Mouse (Mus musculus) kidney, postnatal 0 days (tissue): Measurements from ENCODE around the gene Car12. TPM values are rescaled to one million over a fixed set of nuclear protein-coding genes. Genes with fewer than 3 reads are reported as not detected.

Experiments used
- ATAC-seq: fragments of 200-750 bp; cut with Nextera tagmentation; replicated peaks from 2 replicates; pipeline ENCODE4 v1.8.0; 2017; ENCODE audit warnings: low read depth, moderate number of reproducible peaks, moderate TSS enrichment, moderate library complexity; ENCODE audit not compliant: low FRiP score
- DNase-seq: peaks from one replicate; pipeline ENCODE4 v3.0.0-alpha.2; 2016; ENCODE audit warnings: low spot score
- H3K27ac ChIP-seq: fragments of 300-500 bp; sonication (generic); 2 replicates; pipeline ENCODE4 v1.5.1; 2014; ENCODE audit warnings: mild to moderate bottlenecking
- H3K27me3 ChIP-seq: fragments of 300-500 bp; sonication (generic); 2 replicates; pipeline ENCODE4 v1.6.1; 2014; ENCODE audit warnings: low read length, mixed read lengths; ENCODE audit not compliant: insufficient read depth
- H3K36me3 ChIP-seq: fragments of 300-500 bp; sonication (generic); 2 replicates; pipeline ENCODE4 v1.6.1; 2014; ENCODE audit warnings: low read length, mixed read lengths; ENCODE audit not compliant: insufficient read depth
- H3K4me1 ChIP-seq: fragments of 300-500 bp; sonication (generic); replicated peaks from 2 replicates; pipeline ENCODE4 v1.6.1; 2014; ENCODE audit warnings: antibody characterized with exemption, low read length, mixed read lengths; ENCODE audit not compliant: insufficient read depth
- H3K4me2 ChIP-seq: fragments of 300-500 bp; sonication (generic); 2 replicates; pipeline ENCODE4 v1.6.1; 2014; ENCODE audit warnings: mild to moderate bottlenecking, low read length, moderate library complexity, mixed read lengths
- H3K4me3 ChIP-seq: fragments of 300-500 bp; sonication (generic); replicated peaks from 2 replicates; pipeline ENCODE4 v1.5.1; 2014; ENCODE audit warnings: low read depth, low read length
- H3K9ac ChIP-seq: fragments of 300-500 bp; sonication (generic); 2 replicates; pipeline ENCODE4 v1.6.1; 2014; ENCODE audit warnings: low read depth, low read length
- H3K9me3 ChIP-seq: fragments of 300-500 bp; sonication (generic); replicated peaks from 2 replicates; pipeline ENCODE4 v1.6.1; 2016; ENCODE audit warnings: low read length, inconsistent platforms, mixed read lengths
- CTCF ChIP-seq: IDR thresholded peaks from 2 replicates; pipeline ENCODE4 v1.5.1; 2016; ENCODE audit warnings: antibody characterized with exemption, low read depth, mild to moderate bottlenecking, moderate library complexity
- WGBS: fragments of 180-500 bp; shearing (Covaris S2); extraction: QIAGEN DNeasy Blood & Tissue Kit; methylation state at CpG from one replicate; pipeline ENCODE4 v1.1.7; 2014; 5-methylcytosine and 5-hydroxymethylcytosine counted together
- polyA plus RNA-seq: library from polyadenylated mRNA; unstranded; fragments of >200 nt; fragmentation: Nextera tagmentation; extraction: Ambion mirVana; gene quantifications from 2 replicates; pipeline ENCODE4 v1.2.1, GENCODE M21; 2015

The Car12 gene
- polyA plus RNA-seq, 1 experiment from 2014 or later = 52.5 TPM

DNA sequence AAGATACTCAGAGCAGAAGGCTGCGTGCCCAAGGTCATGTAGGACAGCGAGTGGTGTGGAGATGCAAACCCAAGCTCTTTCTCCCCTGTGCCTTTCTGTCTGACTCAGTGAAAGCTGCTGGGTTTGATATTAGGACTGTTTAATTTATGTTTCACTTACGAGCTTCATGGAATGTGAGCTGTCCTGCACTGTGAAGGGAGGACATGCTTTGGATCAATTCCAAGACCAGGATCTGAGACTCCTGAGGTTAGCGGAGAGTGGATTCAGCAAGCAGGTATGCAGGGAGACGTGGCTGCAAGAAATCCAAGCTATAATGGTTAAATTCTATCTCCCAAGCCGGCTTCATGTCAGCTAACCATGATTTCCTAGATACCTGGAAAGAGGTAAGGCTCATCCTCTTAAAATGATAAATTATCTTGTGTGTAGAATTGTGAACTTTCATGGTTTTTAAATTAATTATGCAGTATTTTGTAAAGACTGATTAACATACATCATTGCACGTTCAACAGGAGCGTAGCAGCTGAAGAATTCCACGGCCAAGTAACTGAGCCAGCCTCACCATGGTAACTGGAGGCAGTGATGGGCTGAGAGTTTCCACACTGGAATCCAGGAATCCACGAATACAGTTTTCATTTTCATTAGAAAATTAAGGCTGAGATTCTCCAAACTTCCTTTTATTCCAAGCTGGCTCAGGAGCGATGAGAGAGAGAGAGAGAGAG lies 5.3 kb upstream of the Car12 start:
- H3K4me1 ChIP-seq = peaks cover 8% of the 10 kb centered on the region
- DNase-seq = peak; percentile 55
- no peaks in the 10 kb centered on the region for H3K27me3 ChIP-seq
- ATAC-seq = 0 out of 2 replicates have a peak, but pooled peaks have one; percentile 17
- no peak overlapping the region for H3K4me2 ChIP-seq
- no peak overlapping the region for H3K27ac ChIP-seq
- H3K4me3 ChIP-seq = no peak overlapping the region
- WGBS = 34% methylated on average over 11 of the region's 11 CpGs
- no peaks in the 10 kb centered on the region for H3K9me3 ChIP-seq
- H3K9ac ChIP-seq = 0 out of 2 replicates have a peak overlapping the region, but pooled peaks have one; percentile 3
- no peaks in the 10 kb centered on the region for H3K36me3 ChIP-seq
- TF ChIP-seq CTCF = no peak

DNA sequence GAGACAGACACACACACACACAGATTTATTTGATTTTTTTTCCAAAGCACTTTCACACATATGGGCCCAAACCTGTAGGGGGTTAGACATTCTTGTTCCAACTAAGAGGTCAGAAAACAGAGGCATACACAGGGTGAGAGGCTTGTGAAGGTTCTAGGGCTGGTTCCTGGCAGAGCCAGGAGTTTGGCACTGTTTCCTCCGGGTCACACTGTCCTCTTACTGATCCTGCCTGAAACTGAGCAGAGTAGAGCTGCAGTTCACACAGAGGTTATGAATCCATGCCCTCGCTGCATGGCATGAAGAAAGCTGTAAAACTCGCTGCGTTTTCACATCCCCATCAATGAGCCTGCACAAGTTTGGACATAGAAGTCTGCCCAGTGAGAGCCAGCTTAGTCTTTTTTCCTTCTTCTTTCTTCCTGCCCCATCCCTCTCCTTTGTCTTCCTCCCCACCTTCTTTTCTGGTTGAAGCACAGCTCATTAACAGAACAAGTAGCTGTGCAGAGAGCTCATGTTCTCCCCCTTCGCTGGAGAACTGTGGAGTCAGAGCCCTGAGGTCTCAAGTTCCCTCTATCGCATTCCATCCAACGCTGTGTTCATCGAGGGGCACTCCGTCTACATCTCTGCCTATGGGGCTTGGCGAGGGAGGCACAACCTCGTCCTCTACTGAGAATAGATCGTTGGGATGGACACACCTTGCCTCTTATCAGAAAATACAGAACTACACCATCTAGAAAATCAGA lies 4.5 kb upstream of the Car12 start:
- H3K4me2 ChIP-seq = no peak overlapping the region
- WGBS = 32% methylated on average over 12 of the region's 12 CpGs
- H3K36me3 ChIP-seq = no peaks in the 10 kb centered on the region
- no peak overlapping the region for H3K9ac ChIP-seq
- DNase-seq = peak; percentile 50
- no peak for ATAC-seq
- TF ChIP-seq CTCF = no peak
- H3K4me3 ChIP-seq = no peak overlapping the region
- H3K4me1 ChIP-seq = peaks cover 13% of the 10 kb centered on the region
- H3K27ac ChIP-seq = no peak overlapping the region; the same call in 1 of the 2 replicates
- no peaks in the 10 kb centered on the region for H3K9me3 ChIP-seq
- no peaks in the 10 kb centered on the region for H3K27me3 ChIP-seq

DNA sequence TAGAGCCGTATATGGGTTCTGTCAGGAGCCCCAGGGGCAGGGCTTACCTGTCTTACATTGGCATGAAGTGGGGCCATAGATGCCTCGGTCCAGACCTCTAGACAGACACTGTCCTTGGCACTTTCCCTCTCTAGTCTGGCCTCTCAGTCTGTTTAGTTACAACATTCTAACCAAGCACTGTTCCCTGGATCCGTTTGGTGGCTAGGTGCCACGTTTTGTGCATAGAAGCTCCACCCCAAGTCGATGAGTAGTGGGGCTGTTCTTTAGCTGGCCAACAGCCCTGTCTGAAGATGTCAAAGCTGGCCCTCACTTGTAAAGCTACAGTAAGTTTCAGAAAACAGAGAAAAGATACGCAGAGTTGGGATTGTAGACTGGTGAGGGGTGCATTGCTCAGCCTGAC lies 2.9 kb upstream of the Car12 start:
- peaks cover 19% of the 10 kb centered on the region for H3K4me1 ChIP-seq
- WGBS = 69% methylated on average over 6 of the region's 6 CpGs
- H3K27ac ChIP-seq = no peak overlapping the region
- no peaks in the 10 kb centered on the region for H3K27me3 ChIP-seq
- H3K36me3 ChIP-seq = no peaks in the 10 kb centered on the region
- no peak for TF ChIP-seq CTCF
- DNase-seq (no peak), ATAC-seq (no peak)
- no peak overlapping the region for H3K4me3 ChIP-seq
- H3K9me3 ChIP-seq = no peaks in the 10 kb centered on the region
- no peak overlapping the region for H3K9ac ChIP-seq
- H3K4me2 ChIP-seq = no peak overlapping the region

DNA sequence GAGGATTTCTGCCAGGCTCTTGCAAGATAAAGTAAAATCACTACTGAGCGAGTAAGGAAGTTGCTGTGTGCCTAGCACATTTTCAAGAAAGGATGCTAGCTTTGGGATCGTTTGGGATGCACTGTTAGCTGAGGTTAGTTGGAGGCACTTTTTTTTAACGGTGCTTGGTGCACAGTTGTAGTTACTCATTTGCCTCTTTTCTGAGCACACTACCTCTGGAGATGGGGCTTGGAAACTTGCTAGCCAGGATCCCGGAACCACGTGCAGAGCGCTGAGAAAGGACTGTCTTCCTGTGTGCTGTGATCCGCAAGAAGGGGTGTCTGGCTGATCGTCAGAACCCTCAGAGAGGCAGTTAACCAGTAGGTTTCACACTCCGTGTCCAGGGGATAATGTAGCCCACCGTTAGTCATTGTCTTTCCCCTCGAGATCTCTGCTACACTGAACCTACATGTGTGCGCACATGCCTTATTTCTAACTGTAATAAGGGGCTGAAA lies 583 bp downstream of the Car12 start:
- Histone ChIP-seq H3K36me3 (no peaks in the 10 kb centered on the region), H3K9ac (peak overlapping the region; percentile 50), H3K4me1 (peaks cover 15% of the 10 kb centered on the region; the same call in 1 of the 2 replicates), H3K4me3 (peak overlapping the region; percentile 43), H3K4me2 (peak overlapping the region; percentile 75), H3K27me3 (no peaks in the 10 kb centered on the region), H3K9me3 (no peaks in the 10 kb centered on the region), H3K27ac (peak overlapping the region; percentile 57)
- TF ChIP-seq CTCF = no peak
- WGBS = 8% methylated on average over 12 of the region's 12 CpGs
- no peak for ATAC-seq
- peak; percentile 53 for DNase-seq

DNA sequence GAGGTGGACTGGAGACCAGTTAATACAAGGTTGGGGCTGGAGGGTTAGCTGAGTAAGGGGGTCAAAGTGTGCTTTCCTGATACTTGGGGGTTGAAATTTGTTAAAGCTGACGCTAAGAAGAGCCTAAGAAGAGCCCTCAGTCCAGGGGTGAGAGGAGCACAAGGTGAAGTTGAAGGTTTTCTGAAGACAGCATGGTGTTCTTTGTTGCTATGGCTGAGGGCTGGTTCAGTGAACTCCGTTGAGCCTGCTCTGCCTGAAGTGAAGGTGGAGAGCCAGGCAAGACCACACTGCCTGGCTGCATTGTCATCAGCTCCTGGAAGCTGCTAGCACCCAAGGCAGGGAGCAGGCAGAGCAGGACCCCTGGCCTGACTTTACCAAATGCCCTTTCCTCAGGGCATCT lies 1.9 kb downstream of the Car12 start:
- Histone ChIP-seq H3K27me3 (no peaks in the 10 kb centered on the region), H3K4me1 (peaks cover 12% of the 10 kb centered on the region; the same call in 1 of the 2 replicates), H3K9me3 (no peaks in the 10 kb centered on the region), H3K36me3 (no peaks in the 10 kb centered on the region), H3K27ac (no peak overlapping the region; the same call in 1 of the 2 replicates), H3K4me2 (peak overlapping the region; percentile 75; the same call in 1 of the 2 replicates), H3K4me3 (no peak overlapping the region), H3K9ac (no peak overlapping the region)
- WGBS = 71% methylated on average over 2 of the region's 2 CpGs
- DNase-seq (no peak), ATAC-seq (no peak)
- no peak for TF ChIP-seq CTCF

DNA sequence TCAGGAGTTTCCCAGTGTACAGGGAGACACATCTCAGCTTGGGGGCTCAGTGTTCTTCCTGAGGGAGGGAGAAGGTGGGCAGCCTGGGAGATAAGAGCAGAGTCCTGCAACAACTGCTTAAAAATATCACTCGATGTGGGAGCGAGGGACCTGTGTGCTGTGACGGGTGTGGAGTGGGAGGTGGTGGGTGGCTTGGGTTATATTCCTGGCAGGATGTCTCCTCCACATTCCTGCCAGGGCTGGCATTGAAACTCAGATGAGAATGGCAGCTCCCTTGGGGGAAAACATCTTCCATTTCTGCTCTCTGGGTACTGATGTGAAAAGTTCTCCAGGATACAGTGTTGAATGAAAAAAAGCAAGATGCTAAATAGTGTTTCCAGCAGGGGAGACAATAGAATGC lies 3.0 kb downstream of the Car12 start:
- ATAC-seq = no peak
- Histone ChIP-seq H3K4me1 (peaks cover 12% of the 10 kb centered on the region; the same call in 1 of the 2 replicates), H3K27ac (peak overlapping the region; percentile 19; the same call in 1 of the 2 replicates), H3K27me3 (no peaks in the 10 kb centered on the region), H3K9ac (no peak overlapping the region), H3K4me2 (no peak overlapping the region), H3K4me3 (no peak overlapping the region), H3K9me3 (no peaks in the 10 kb centered on the region), H3K36me3 (no peaks in the 10 kb centered on the region)
- 65% methylated on average over 3 of the region's 3 CpGs for WGBS
- peak; percentile 58 for DNase-seq
- TF ChIP-seq CTCF = no peak
